Mouse (Mus musculus): Measurements from ENCODE around the gene Glmn. TPM values are rescaled to one million over a fixed set of nuclear protein-coding genes. Genes with fewer than 3 reads are reported as not detected.

Gene Glmn
- polyA plus RNA-seq, 1 experiment: 0.73 TPM

- 8% methylated on average over 10 of the region's 10 CpGs for WGBS
- DNase-seq: no peak
Observed at GRCm38 (mm10) chr5:107524281-107524680, 73.4 kb downstream of the Glmn start.

GRCm38 (mm10) chr5:107521897-107522296 is 75.8 kb downstream of the Glmn start:
- no peaks in the 10 kb centered on the region for H3K27me3 ChIP-seq (ENCODE audit: control insufficient read depth, insufficient read depth, low read length)
- H3K27ac ChIP-seq (ENCODE audit: control insufficient read depth, insufficient read depth, low read length): no peak overlapping the region
- 65% methylated on average over 7 of the region's 7 CpGs for WGBS
- no peak overlapping the region for H3K4me3 ChIP-seq (ENCODE audit: control insufficient read depth, insufficient read depth, low read length)
- no peak for TF ChIP-seq POLR2A (IDR thresholded peaks at IDR 0.05; ENCODE audit: control insufficient read depth, extremely low read depth, insufficient read depth, low read length, poor library complexity)
- no peak for TF ChIP-seq CTCF (IDR thresholded peaks at IDR 0.05; ENCODE audit: borderline replicate concordance, control insufficient read depth, extremely low read depth, insufficient read depth, low read length, poor library complexity)
- no peak for DNase-seq
- 0 out of 2 replicates have a peak, but pooled peaks cover 2% of the 10 kb centered on the region for H3K4me1 ChIP-seq (replicated peaks; ENCODE audit: control insufficient read depth, insufficient read depth, low read length)
- no peaks in the 10 kb centered on the region for H3K36me3 ChIP-seq (ENCODE audit: control insufficient read depth, insufficient read depth, low read length)

More at GRCm38 (mm10) chr5:107524281-107524680, 73.4 kb downstream of the Glmn start:
- H3K27me3 ChIP-seq (ENCODE audit: control insufficient read depth, insufficient read depth, low read length): no peaks in the 10 kb centered on the region
- no peaks in the 10 kb centered on the region for H3K36me3 ChIP-seq (ENCODE audit: control insufficient read depth, insufficient read depth, low read length)
- no peak overlapping the region for H3K4me3 ChIP-seq (ENCODE audit: control insufficient read depth, insufficient read depth, low read length)
- TF ChIP-seq CTCF (IDR thresholded peaks at IDR 0.05; ENCODE audit: borderline replicate concordance, control insufficient read depth, extremely low read depth, insufficient read depth, low read length, poor library complexity): no peak
- no peak for TF ChIP-seq POLR2A (IDR thresholded peaks at IDR 0.05; ENCODE audit: control insufficient read depth, extremely low read depth, insufficient read depth, low read length, poor library complexity)
- H3K27ac ChIP-seq (ENCODE audit: control insufficient read depth, insufficient read depth, low read length): no peak overlapping the region
- H3K4me1 ChIP-seq (replicated peaks; ENCODE audit: control insufficient read depth, insufficient read depth, low read length): 0 out of 2 replicates have a peak, but pooled peaks cover 2% of the 10 kb centered on the region

- no peak overlapping the region for H3K4me3 ChIP-seq (ENCODE audit: control insufficient read depth, insufficient read depth, low read length)
- TF ChIP-seq POLR2A (IDR thresholded peaks at IDR 0.05; ENCODE audit: control insufficient read depth, extremely low read depth, insufficient read depth, low read length, poor library complexity): no peak
- TF ChIP-seq CTCF (IDR thresholded peaks at IDR 0.05; ENCODE audit: borderline replicate concordance, control insufficient read depth, extremely low read depth, insufficient read depth, low read length, poor library complexity): no peak
- 95% methylated on average over 6 of the region's 6 CpGs for WGBS
Observed at GRCm38 (mm10) chr5:107521386-107521785, 76.3 kb downstream of the Glmn start.

GRCm38 (mm10) chr5:107518602-107519001 is 79.1 kb downstream of the Glmn start:
- TF ChIP-seq POLR2A (IDR thresholded peaks at IDR 0.05; ENCODE audit: control insufficient read depth, extremely low read depth, insufficient read depth, low read length, poor library complexity) (no peak), CTCF (IDR thresholded peaks at IDR 0.05; ENCODE audit: borderline replicate concordance, control insufficient read depth, extremely low read depth, insufficient read depth, low read length, poor library complexity) (no peak)
- Histone ChIP-seq H3K27me3 (ENCODE audit: control insufficient read depth, insufficient read depth, low read length) (no peaks in the 10 kb centered on the region), H3K4me1 (replicated peaks; ENCODE audit: control insufficient read depth, insufficient read depth, low read length) (no peaks in the 10 kb centered on the region), H3K27ac (ENCODE audit: control insufficient read depth, insufficient read depth, low read length) (no peak overlapping the region), H3K4me3 (ENCODE audit: control insufficient read depth, insufficient read depth, low read length) (no peak overlapping the region), H3K36me3 (ENCODE audit: control insufficient read depth, insufficient read depth, low read length) (no peaks in the 10 kb centered on the region)
- 95% methylated on average over 4 of the region's 4 CpGs for WGBS
- no peak for DNase-seq

More at GRCm38 (mm10) chr5:107521386-107521785, 76.3 kb downstream of the Glmn start:
- DNase-seq: no peak
- Histone ChIP-seq H3K27ac (ENCODE audit: control insufficient read depth, insufficient read depth, low read length) (no peak overlapping the region), H3K27me3 (ENCODE audit: control insufficient read depth, insufficient read depth, low read length) (no peaks in the 10 kb centered on the region), H3K36me3 (ENCODE audit: control insufficient read depth, insufficient read depth, low read length) (no peaks in the 10 kb centered on the region), H3K4me1 (replicated peaks; ENCODE audit: control insufficient read depth, insufficient read depth, low read length) (0 out of 2 replicates have a peak, but pooled peaks cover 2% of the 10 kb centered on the region)

GRCm38 (mm10) chr5:107516087-107516486 is 81.6 kb downstream of the Glmn start:
- no peak for DNase-seq
- no peak for TF ChIP-seq CTCF (IDR thresholded peaks at IDR 0.05; ENCODE audit: borderline replicate concordance, control insufficient read depth, extremely low read depth, insufficient read depth, low read length, poor library complexity)
- TF ChIP-seq POLR2A (IDR thresholded peaks at IDR 0.05; ENCODE audit: control insufficient read depth, extremely low read depth, insufficient read depth, low read length, poor library complexity): no peak
- Histone ChIP-seq H3K4me3 (ENCODE audit: control insufficient read depth, insufficient read depth, low read length) (no peak overlapping the region), H3K27ac (ENCODE audit: control insufficient read depth, insufficient read depth, low read length) (no peak overlapping the region), H3K27me3 (ENCODE audit: control insufficient read depth, insufficient read depth, low read length) (no peaks in the 10 kb centered on the region), H3K4me1 (replicated peaks; ENCODE audit: control insufficient read depth, insufficient read depth, low read length) (peaks cover 2% of the 10 kb centered on the region), H3K36me3 (ENCODE audit: control insufficient read depth, insufficient read depth, low read length) (peaks cover 3% of the 10 kb centered on the region; the same call in 1 of the 2 replicates)
- WGBS: 98% methylated on average over 1 of the region's 1 CpGs

GRCm38 (mm10) chr5:107515453-107515852 is 82.2 kb downstream of the Glmn start:
- no peak for DNase-seq
- H3K36me3 ChIP-seq (ENCODE audit: control insufficient read depth, insufficient read depth, low read length): peaks cover 6% of the 10 kb centered on the region; the same call in 1 of the 2 replicates
- 97% methylated on average over 3 of the region's 3 CpGs for WGBS
- peaks cover 2% of the 10 kb centered on the region for H3K4me1 ChIP-seq (replicated peaks; ENCODE audit: control insufficient read depth, insufficient read depth, low read length)
- H3K4me3 ChIP-seq (ENCODE audit: control insufficient read depth, insufficient read depth, low read length): no peak overlapping the region
- H3K27me3 ChIP-seq (ENCODE audit: control insufficient read depth, insufficient read depth, low read length): no peaks in the 10 kb centered on the region
- H3K27ac ChIP-seq (ENCODE audit: control insufficient read depth, insufficient read depth, low read length): no peak overlapping the region
- TF ChIP-seq CTCF (IDR thresholded peaks at IDR 0.05; ENCODE audit: borderline replicate concordance, control insufficient read depth, extremely low read depth, insufficient read depth, low read length, poor library complexity) (no peak), POLR2A (IDR thresholded peaks at IDR 0.05; ENCODE audit: control insufficient read depth, extremely low read depth, insufficient read depth, low read length, poor library complexity) (no peak)

- Histone ChIP-seq H3K4me3 (ENCODE audit: control insufficient read depth, insufficient read depth, low read length) (no peak overlapping the region), H3K27ac (ENCODE audit: control insufficient read depth, insufficient read depth, low read length) (no peak overlapping the region), H3K4me1 (replicated peaks; ENCODE audit: control insufficient read depth, insufficient read depth, low read length) (peaks cover 2% of the 10 kb centered on the region), H3K36me3 (ENCODE audit: control insufficient read depth, insufficient read depth, low read length) (peaks cover 9% of the 10 kb centered on the region; the same call in 1 of the 2 replicates), H3K27me3 (ENCODE audit: control insufficient read depth, insufficient read depth, low read length) (no peaks in the 10 kb centered on the region)
- TF ChIP-seq CTCF (IDR thresholded peaks at IDR 0.05; ENCODE audit: borderline replicate concordance, control insufficient read depth, extremely low read depth, insufficient read depth, low read length, poor library complexity) (peak; percentile 84; the same call in 1 of the 2 replicates), POLR2A (IDR thresholded peaks at IDR 0.05; ENCODE audit: control insufficient read depth, extremely low read depth, insufficient read depth, low read length, poor library complexity) (no peak)
- DNase-seq: peak; percentile 85
- 16% methylated on average over 7 of the region's 7 CpGs for WGBS
Observed at GRCm38 (mm10) chr5:107513583-107513982, 84.1 kb downstream of the Glmn start.
